Mouse (Mus musculus) lung, adult 10 weeks (tissue): ENCODE data around the gene Tm7sf3. TPM values are rescaled to one million over a fixed set of nuclear protein-coding genes. Genes with fewer than 3 reads are reported as not detected.

ENCODE experiments used
- polyA plus RNA-seq: library from polyadenylated mRNA; stranded (reverse); fragments of 350-450 nt; fragmentation: Illumina TruSeq; extraction: RNeasy Lipid Tissue Mini Kit (QIAGEN cat#74804); gene quantifications from one replicate; pipeline ENCODE4 v1.2.3, GENCODE M21; 2014; ENCODE audit warnings: low read depth, low replicate concordance; ENCODE audit not compliant: insufficient read depth

Gene Tm7sf3
- polyA plus RNA-seq = 18.8 TPM

DNA sequence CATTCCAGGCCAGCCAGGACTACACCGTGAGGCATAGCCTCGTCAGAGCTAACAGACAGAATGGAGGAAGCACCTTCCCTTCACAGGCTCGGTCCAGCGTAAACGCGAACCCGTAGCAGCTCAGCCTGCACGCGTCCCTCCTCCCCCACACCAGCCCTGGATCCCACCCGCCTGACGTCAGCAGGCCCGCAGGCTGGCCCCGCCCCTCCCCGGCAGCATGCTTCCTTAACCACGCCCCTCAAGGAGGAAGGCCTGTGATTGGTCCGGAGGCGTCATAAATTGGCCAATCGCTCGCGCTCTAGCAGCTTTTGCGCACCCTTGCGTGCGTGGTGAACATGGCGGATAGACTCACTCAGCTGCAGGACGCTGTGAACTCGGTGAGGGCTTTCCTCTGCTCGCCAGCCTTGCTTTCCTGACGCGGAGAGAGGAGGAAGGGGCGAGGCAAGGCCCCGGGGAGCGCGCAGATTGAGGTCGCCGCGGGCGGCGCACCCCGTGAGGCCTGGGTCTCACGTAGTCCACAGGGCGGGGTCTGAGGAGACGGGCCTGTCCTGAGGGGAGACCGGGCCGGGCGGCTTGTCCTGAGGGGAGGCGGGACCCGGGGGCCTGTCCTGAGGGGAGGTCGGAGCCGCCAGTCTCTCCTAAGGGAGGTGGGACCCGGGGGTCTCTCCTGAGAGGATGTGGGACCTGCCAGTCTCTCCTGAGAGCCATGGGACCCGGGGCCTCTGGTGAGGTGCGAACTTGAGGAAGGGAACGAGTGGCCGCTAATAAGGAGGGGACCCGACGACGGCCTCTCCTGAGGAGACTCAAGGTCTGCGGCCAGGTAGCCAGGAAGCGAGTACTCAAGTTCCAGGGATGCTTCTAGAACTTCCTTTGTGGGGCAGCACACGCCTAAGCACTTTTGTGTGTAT, at the start of gene Tm7sf3, which contains the start of gene Med21:
Tm7sf3 (minus strand) TSS at position 549 of the 908 bp plus-strand sequence.
Med21 (plus strand) TSS at position 272 of the 908 bp plus-strand sequence.

DNA sequence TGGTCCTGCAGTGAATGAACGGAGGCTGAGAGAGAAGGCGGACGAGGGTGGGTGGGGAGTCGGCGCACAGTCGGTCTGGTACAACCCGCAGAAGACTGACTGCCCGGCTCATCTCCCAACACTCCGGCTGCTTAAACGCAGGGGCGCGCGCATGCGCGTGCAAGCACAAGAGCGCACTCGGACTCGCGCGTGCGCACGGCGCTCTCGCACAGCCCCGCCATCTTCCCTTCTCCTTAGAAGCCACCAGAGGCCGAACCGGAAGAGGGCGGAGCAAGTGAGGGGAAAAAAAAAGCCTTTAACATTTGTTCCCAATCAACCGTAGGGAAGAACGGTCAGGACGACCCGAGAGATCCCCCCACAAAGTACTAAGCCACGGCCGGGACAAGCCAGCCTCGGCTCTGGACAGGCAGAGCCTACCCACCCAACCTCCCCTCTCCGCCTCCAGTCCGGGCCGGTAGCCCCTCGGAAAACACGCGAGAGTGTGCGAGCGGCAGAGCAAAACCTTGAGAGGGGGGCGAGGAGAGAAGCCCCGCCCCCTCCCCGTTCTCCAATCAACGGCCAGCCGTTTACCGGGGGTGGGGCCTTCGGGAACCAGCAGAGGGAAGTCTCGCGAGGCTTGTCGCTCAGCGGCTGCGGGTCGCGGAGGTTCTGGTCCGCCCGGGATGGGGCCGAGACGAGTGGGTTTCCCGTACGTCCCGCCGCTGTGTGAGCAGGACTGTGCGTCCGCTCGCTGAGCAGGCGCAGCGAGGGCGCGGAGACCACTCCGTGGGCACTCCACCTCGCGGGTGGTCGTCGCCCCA, 65.1 kb downstream of the Tm7sf3 start, which contains the start of gene Ints13:
Ints13 (minus strand) TSS at position 526 of the 800 bp plus-strand sequence.

DNA sequence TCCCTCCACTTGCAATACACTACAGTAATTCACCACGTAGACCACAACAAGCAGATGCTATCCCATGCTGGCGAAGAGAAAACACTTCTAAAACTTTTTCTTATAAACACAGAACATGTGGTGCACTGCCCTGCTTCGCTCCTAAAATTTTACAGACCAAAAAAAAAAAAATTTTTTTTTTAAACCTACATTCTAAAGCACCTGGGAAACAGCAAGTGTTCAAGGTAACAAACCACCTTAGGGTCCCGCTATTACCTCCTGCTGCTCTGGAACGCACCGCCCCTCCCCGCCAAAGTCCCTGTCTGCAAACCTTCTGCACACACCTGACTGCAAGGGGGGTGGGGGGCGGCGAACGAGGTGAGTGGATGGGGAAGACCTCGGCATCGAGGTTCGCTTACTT, 65.7 kb downstream of the Tm7sf3 start, which contains the start of gene Fgfr1op2:
Fgfr1op2 (plus strand) TSS at position 301 of the 400 bp plus-strand sequence.

Other genes starting within 250 kb of the Tm7sf3 start
- gene Itpr2, start 140.6 kb downstream of the Tm7sf3 start, polyA plus RNA-seq = 4.7 TPM
- 62.0 TPM for gene Fgfr1op2, start 65.6 kb downstream of the Tm7sf3 start, polyA plus RNA-seq
- 20.9 TPM for gene Ints13, start 65.0 kb downstream of the Tm7sf3 start, polyA plus RNA-seq
- 83.9 TPM for gene Med21, start 277 bp downstream of the Tm7sf3 start, polyA plus RNA-seq
- 8.4 TPM for gene Stk38l, start 82.2 kb upstream of the Tm7sf3 start, polyA plus RNA-seq
- gene Arntl2, start 153.2 kb upstream of the Tm7sf3 start, polyA plus RNA-seq = 0.34 TPM
- gene Smco2, start 207.3 kb upstream of the Tm7sf3 start, polyA plus RNA-seq = not detected
- 33.1 TPM for gene Ppfibp1, start 245.7 kb upstream of the Tm7sf3 start, polyA plus RNA-seq